Mouse (Mus musculus) testis, adult 2 months (tissue): ENCODE data around the gene Ccdc155.

Experiments used
- CTCF ChIP-seq: fragments of 200-500 bp; IDR thresholded peaks from 2 replicates; pipeline ENCODE4 v1.5.1; 2012; ENCODE audit warnings: low read depth, mild to moderate bottlenecking, inconsistent platforms, low read length, moderate library complexity; ENCODE audit not compliant: control insufficient read depth, insufficient read depth, insufficient replicate concordance
- POLR2A ChIP-seq: fragments of 200-500 bp; IDR thresholded peaks from 2 replicates; pipeline ENCODE4 v1.6.1; 2012; ENCODE audit warnings: low read depth, mild to moderate bottlenecking, inconsistent platforms, low read length, moderate library complexity; ENCODE audit not compliant: control insufficient read depth

DNA sequence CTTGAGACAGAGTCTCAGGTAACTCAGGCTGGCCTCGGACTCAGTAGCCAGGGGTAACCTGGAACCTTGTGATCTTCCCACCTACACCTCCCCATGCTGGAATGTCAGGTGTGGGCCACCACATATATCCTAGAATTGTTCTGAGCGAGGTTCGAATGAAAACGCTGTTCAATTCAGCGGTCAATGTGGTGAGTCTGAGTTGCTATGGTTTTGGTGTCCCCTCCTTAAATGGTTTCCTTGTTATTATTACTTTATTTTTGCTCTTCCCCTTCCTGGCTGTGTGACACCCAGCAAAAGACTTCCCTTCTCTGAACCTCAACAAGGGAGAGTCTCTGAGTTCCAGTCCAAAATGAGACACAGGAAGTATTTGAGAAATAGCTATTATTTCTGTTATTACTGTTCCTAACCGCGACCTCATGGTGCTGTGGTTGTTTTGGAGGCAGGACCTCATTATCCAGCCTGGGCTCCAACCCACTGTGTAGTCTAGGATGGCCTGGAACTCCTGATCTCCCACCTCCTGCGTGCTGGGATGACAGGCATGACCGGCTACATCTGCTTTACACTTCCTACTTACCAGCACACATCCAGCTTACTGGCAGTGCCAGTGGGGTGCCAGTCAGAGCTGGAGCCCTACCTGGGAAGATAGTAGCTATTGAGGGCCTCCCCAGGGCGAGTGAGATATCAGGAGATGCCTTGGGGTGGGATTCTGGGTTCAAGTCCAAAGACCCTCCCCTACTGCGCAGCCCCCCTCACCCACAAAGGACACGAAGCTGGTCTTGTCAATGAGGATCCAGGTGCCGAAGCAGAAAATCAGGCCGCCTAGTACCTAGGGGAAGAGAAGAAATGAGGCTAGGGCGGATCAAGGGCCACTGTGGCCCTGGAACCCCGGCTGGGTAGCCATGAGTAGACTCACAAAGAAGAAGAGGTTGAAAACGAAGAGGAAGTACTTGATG is 33.3 kb upstream of the Ccdc155 start:
- TF ChIP-seq CTCF, result no peak
- no peak for TF ChIP-seq POLR2A
